In genomic region chr17:15777979-15778378, GRCm38 (mm10) we compare ENCODE assay signal across 12 mouse cellular contexts. TPM values are rescaled to one million over a fixed set of nuclear protein-coding genes. Genes with fewer than 3 reads are reported as not detected.
A peak's percentile ranks its signal among the peaks of the same experiment; 100 is the strongest.
DNase-seq lines count a peak whose midpoint lies in the region; ATAC-seq and TF ChIP-seq lines count a peak whose summit lies in the region.
"Had no signal": no experiment of that assay in that cellular context is flagged by ENCODE, and none has a peak within 500 bp of the region (broad histone marks: within the 10 kb centered on the region; RNA-seq: fewer than 3 reads in every experiment).

No protein-coding gene starts in this region.

- peak; percentile 40 for TF ChIP-seq CTCF in heart, adult 2 months (IDR thresholded peaks at IDR 0.05)

- WGBS in heart, adult 2 months = 67% methylated on average over 6 of the region's 6 CpGs
- 92% methylated on average over 6 of the region's 6 CpGs for WGBS in hindbrain, embryonic 12.5 days

- H3K36me3 ChIP-seq in heart, adult 2 months (ENCODE audit: control insufficient read depth, insufficient read depth, low read length) = no peaks in the 10 kb centered on the region
- no peaks in the 10 kb centered on the region for H3K36me3 ChIP-seq in hindbrain, embryonic 12.5 days
- H3K36me3 ChIP-seq: embryonic facial prominence, embryonic 15.5 days; neural tube, embryonic 12.5 days had no signal

- no peak overlapping the region for H3K27ac ChIP-seq in heart, adult 2 months
- H3K27ac ChIP-seq in hindbrain, embryonic 12.5 days = no peak overlapping the region
- H3K27ac ChIP-seq: embryonic facial prominence, embryonic 15.5 days; neural tube, embryonic 12.5 days had no signal

- no peak overlapping the region for H3K4me3 ChIP-seq in heart, adult 2 months
- no peak overlapping the region for H3K4me3 ChIP-seq in hindbrain, embryonic 12.5 days
- H3K4me3 ChIP-seq: embryonic facial prominence, embryonic 15.5 days; neural tube, embryonic 12.5 days had no signal

- DNase-seq in heart, adult 2 months = no peak
- DNase-seq in heart, adult 9 months (ENCODE audit: low spot score in 2 of 2) = no peak
- peak; percentile 31 to 45 for DNase-seq in right cerebral cortex, adult 2 months (ENCODE audit: low spot score in 2 of 2)
- DNase-seq in right cerebral cortex, adult 18-20 months = no peak
- DNase-seq in thymus, postnatal 4 days = peak; percentile 38
- no peak for DNase-seq in adrenal gland, adult 2 months
- DNase-seq: cerebellum, adult 2 months; heart, adult 11 months had no signal

- intact Hi-C loops in heart, adult 2 months (cut with DNase I) = no loop called here

- no peaks in the 10 kb centered on the region for H3K4me1 ChIP-seq in heart, adult 2 months (ENCODE audit: control insufficient read depth, insufficient read depth, low read length)
- H3K4me1 ChIP-seq in hindbrain, embryonic 12.5 days = no peaks in the 10 kb centered on the region
- H3K4me1 ChIP-seq: embryonic facial prominence, embryonic 15.5 days; neural tube, embryonic 12.5 days had no signal

- no peaks in the 10 kb centered on the region for H3K79me2 ChIP-seq in heart, adult 2 months (replicated peaks; ENCODE audit: control insufficient read depth, insufficient read depth, low read length)

- H3K27me3 ChIP-seq in heart, adult 2 months (ENCODE audit: control insufficient read depth, insufficient read depth, low read length) = no peaks in the 10 kb centered on the region
- no peaks in the 10 kb centered on the region for H3K27me3 ChIP-seq in hindbrain, embryonic 12.5 days
- H3K27me3 ChIP-seq: embryonic facial prominence, embryonic 15.5 days; neural tube, embryonic 12.5 days had no signal

- no peak overlapping the region for H3K4me2 ChIP-seq in hindbrain, embryonic 12.5 days (replicated peaks)
- H3K4me2 ChIP-seq: embryonic facial prominence, embryonic 15.5 days; neural tube, embryonic 12.5 days had no signal

- no peaks in the 10 kb centered on the region; the same call in 1 of the 2 replicates for H3K9me3 ChIP-seq in hindbrain, embryonic 12.5 days (replicated peaks)
- H3K9me3 ChIP-seq: embryonic facial prominence, embryonic 15.5 days; neural tube, embryonic 12.5 days had no signal

- ATAC-seq in common myeloid progenitor, adult 5-6 weeks (replicated peaks; ENCODE audit: low read depth, poor library complexity, severe bottlenecking) = 0 out of 2 replicates have a peak, but pooled peaks have one; percentile 23
- ATAC-seq in hindbrain, embryonic 12.5 days (ENCODE audit: low FRiP score) = no peak

- TF ChIP-seq EP300 in heart, adult 2 months (IDR thresholded peaks at IDR 0.05; ENCODE audit: insufficient read depth, low read depth, low read length) = no peak

- H3K9ac ChIP-seq in heart, adult 2 months (ENCODE audit: low read depth, low read length) = no peak overlapping the region
- H3K9ac ChIP-seq in hindbrain, embryonic 12.5 days = no peak overlapping the region
- H3K9ac ChIP-seq: embryonic facial prominence, embryonic 15.5 days; neural tube, embryonic 12.5 days had no signal

- no peak for TF ChIP-seq POLR2A in heart, adult 2 months (IDR thresholded peaks at IDR 0.05; ENCODE audit: insufficient read depth, low read depth, low read length)

RNA-seq across cellular contexts. Expression of gene Rgmb, which starts 52.9 kb away (rescaled TPM):
- 10 to 100 TPM; 21.7 to 25.5 TPM for total RNA-seq in heart, adult 2 months (2021)
- 17.2 and 19.5 TPM in 2 replicates for polyA plus RNA-seq in heart, adult 2 months (2012; rRNA removed)
- total RNA-seq in common myeloid progenitor, adult 5-6 weeks (2017) = 0.15 TPM in 1 of 2 replicates, not detected in the other
- total RNA-seq in adrenal gland, adult 2 months (2021) = 10 to 100 TPM; 12.3 to 16.4 TPM
- polyA plus RNA-seq in adrenal gland, adult 2 months (2012; rRNA removed) = 60.9 and 81.7 TPM in 2 replicates
- 140 and 156 TPM in 2 replicates for polyA plus RNA-seq in hindbrain, embryonic 12.5 days (2016; fragmentation: Nextera tagmentation; extraction: Ambion mirVana)

Comparison
In these comparisons a context has a peak if more than half of its experiments do, and no peak if none do; other contexts are left out.
1. DNase-seq: peak in right cerebral cortex, adult 2 months (2 of 2) and thymus, postnatal 4 days (single experiment); none in heart, adult 2 months (0 of 2), heart, adult 9 months (0 of 2), right cerebral cortex, adult 18-20 months (single experiment) and adrenal gland, adult 2 months (single experiment).
2. RNA of gene Rgmb, which starts 52.9 kb away (total RNA-seq): 21.7 to 25.5 TPM in heart, adult 2 months and 12.3 to 16.4 TPM in adrenal gland, adult 2 months; 0.15 TPM in common myeloid progenitor, adult 5-6 weeks; every median in the first group is over 10 times any median in the second.